Mouse (Mus musculus): ENCODE data around the gene Ankrd55. TPM values are rescaled to one million over a fixed set of nuclear protein-coding genes. Genes with fewer than 3 reads are reported as not detected.
A peak's percentile ranks its signal among the peaks of the same experiment; 100 is the strongest.
"Not testable (repeated sequence)": the region's sequence is repeated elsewhere in the genome, so short reads cannot be mapped to it uniquely, and the experiment has no call there.

Ankrd55 gene
- polyA plus RNA-seq, 1 experiment from 2014 or later = 9.2 TPM

GRCm38 (mm10) chr13:112287571-112288224 is 553 bp upstream of the Ankrd55 start:
- no peaks in the 10 kb centered on the region for H3K36me3 ChIP-seq (replicated peaks; ENCODE audit: control insufficient read depth, insufficient read depth)
- H3K9me3 ChIP-seq (ENCODE audit: control insufficient read depth, low read length) = no peaks in the 10 kb centered on the region
- H3K4me1 ChIP-seq (replicated peaks; ENCODE audit: control insufficient read depth, insufficient read depth, low read length) = peaks cover 19% of the 10 kb centered on the region
- ATAC-seq (ENCODE audit: low FRiP score) (peak; percentile 28; the same call in 1 of the 2 replicates), DNase-seq (ENCODE audit: low spot score) (peak; percentile 35)
- peak overlapping the region; percentile 54 for H3K4me2 ChIP-seq (replicated peaks)
- H3K9ac ChIP-seq = peak overlapping the region; percentile 61
- H3K27ac ChIP-seq = peak overlapping the region; percentile 89
- H3K4me3 ChIP-seq (replicated peaks; ENCODE audit: low read length) = peak overlapping the region; percentile 30; the same call in 1 of the 2 replicates
- no peaks in the 10 kb centered on the region for H3K27me3 ChIP-seq (ENCODE audit: control insufficient read depth, insufficient read depth, low read length)
- WGBS = 60% methylated on average over 6 of the region's 6 CpGs

- Histone ChIP-seq H3K9ac (peak overlapping the region; percentile 61), H3K4me1 (replicated peaks; ENCODE audit: control insufficient read depth, insufficient read depth, low read length) (peaks cover 19% of the 10 kb centered on the region), H3K27me3 (ENCODE audit: control insufficient read depth, insufficient read depth, low read length) (no peaks in the 10 kb centered on the region), H3K36me3 (replicated peaks; ENCODE audit: control insufficient read depth, insufficient read depth) (no peaks in the 10 kb centered on the region), H3K27ac (peak overlapping the region; percentile 89), H3K9me3 (ENCODE audit: control insufficient read depth, low read length) (no peaks in the 10 kb centered on the region), H3K4me2 (replicated peaks) (peak overlapping the region; percentile 54), H3K4me3 (replicated peaks; ENCODE audit: low read length) (peak overlapping the region; percentile 30)
- WGBS = 67% methylated on average over 9 of the region's 9 CpGs
- ATAC-seq (ENCODE audit: low FRiP score) = no peak
- no peak for DNase-seq (ENCODE audit: low spot score)
Measured at GRCm38 (mm10) chr13:112289338-112289737, 1.1 kb downstream of the Ankrd55 start.

GRCm38 (mm10) chr13:112289981-112290380 is 1.7 kb downstream of the Ankrd55 start:
- ATAC-seq (ENCODE audit: low FRiP score) (no peak), DNase-seq (ENCODE audit: low spot score) (no peak)
- peaks cover 19% of the 10 kb centered on the region for H3K4me1 ChIP-seq (replicated peaks; ENCODE audit: control insufficient read depth, insufficient read depth, low read length)
- peak overlapping the region; percentile 61 for H3K9ac ChIP-seq
- H3K4me3 ChIP-seq (replicated peaks; ENCODE audit: low read length) = peak overlapping the region; percentile 30
- H3K4me2 ChIP-seq (replicated peaks) = peak overlapping the region; percentile 54
- WGBS = 57% methylated on average over 4 of the region's 4 CpGs
- H3K9me3 ChIP-seq (ENCODE audit: control insufficient read depth, low read length) = no peaks in the 10 kb centered on the region
- H3K36me3 ChIP-seq (replicated peaks; ENCODE audit: control insufficient read depth, insufficient read depth) = no peaks in the 10 kb centered on the region
- H3K27ac ChIP-seq = peak overlapping the region; percentile 89
- no peaks in the 10 kb centered on the region for H3K27me3 ChIP-seq (ENCODE audit: control insufficient read depth, insufficient read depth, low read length)

GRCm38 (mm10) chr13:112292489-112292888 is 4.2 kb downstream of the Ankrd55 start:
- no peak overlapping the region for H3K4me2 ChIP-seq (replicated peaks)
- WGBS = 65% methylated on average over 4 of the region's 4 CpGs
- H3K4me3 ChIP-seq (replicated peaks; ENCODE audit: low read length) = no peak overlapping the region
- H3K9ac ChIP-seq = no peak overlapping the region
- no peaks in the 10 kb centered on the region for H3K9me3 ChIP-seq (ENCODE audit: control insufficient read depth, low read length)
- peaks cover 19% of the 10 kb centered on the region for H3K4me1 ChIP-seq (replicated peaks; ENCODE audit: control insufficient read depth, insufficient read depth, low read length)
- DNase-seq (ENCODE audit: low spot score) = no peak
- no peak for ATAC-seq (ENCODE audit: low FRiP score)
- no peaks in the 10 kb centered on the region for H3K36me3 ChIP-seq (replicated peaks; ENCODE audit: control insufficient read depth, insufficient read depth)
- H3K27ac ChIP-seq = no peak overlapping the region
- H3K27me3 ChIP-seq (ENCODE audit: control insufficient read depth, insufficient read depth, low read length) = no peaks in the 10 kb centered on the region

DNA sequence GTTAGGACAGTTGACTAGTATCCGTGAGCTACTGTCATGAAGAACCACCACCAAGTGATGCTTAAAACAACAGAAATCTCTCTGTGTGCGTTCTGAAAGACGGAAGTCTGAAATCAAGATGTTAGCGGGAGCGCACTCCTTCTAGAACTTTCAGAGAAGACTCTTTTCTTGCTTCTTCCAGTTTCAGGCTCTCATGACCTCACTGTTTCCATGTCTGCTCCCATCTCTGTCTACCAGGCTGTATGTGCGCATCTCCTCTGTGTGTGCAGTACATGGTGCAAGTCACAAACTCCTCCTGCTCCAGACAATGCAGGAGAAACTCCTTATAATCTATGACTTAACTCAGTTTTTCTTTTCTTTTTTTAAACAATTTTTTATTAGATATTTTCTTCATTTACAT is 4.8 kb downstream of the Ankrd55 start:
- DNase-seq (ENCODE audit: low spot score) = no peak
- Histone ChIP-seq H3K4me1 (replicated peaks; ENCODE audit: control insufficient read depth, insufficient read depth, low read length) (peaks cover 13% of the 10 kb centered on the region; the same call in 1 of the 2 replicates), H3K27ac (no peak overlapping the region), H3K36me3 (replicated peaks; ENCODE audit: control insufficient read depth, insufficient read depth) (no peaks in the 10 kb centered on the region), H3K4me2 (replicated peaks) (no peak overlapping the region), H3K9me3 (ENCODE audit: control insufficient read depth, low read length) (no peaks in the 10 kb centered on the region), H3K9ac (no peak overlapping the region), H3K27me3 (ENCODE audit: control insufficient read depth, insufficient read depth, low read length) (no peaks in the 10 kb centered on the region), H3K4me3 (replicated peaks; ENCODE audit: low read length) (no peak overlapping the region)
- ATAC-seq (ENCODE audit: low FRiP score) = no peak
- 96% methylated on average over 6 of the region's 6 CpGs for WGBS

GRCm38 (mm10) chr13:112294446-112294845 is 6.2 kb downstream of the Ankrd55 start:
- ATAC-seq (ENCODE audit: low FRiP score) = no peak
- 0 out of 2 replicates have a peak, but pooled peaks cover 10% of the 10 kb centered on the region for H3K4me1 ChIP-seq (replicated peaks; ENCODE audit: control insufficient read depth, insufficient read depth, low read length)
- H3K9me3 ChIP-seq (ENCODE audit: control insufficient read depth, low read length) = no peaks in the 10 kb centered on the region
- DNase-seq (ENCODE audit: low spot score) = no peak
- H3K27me3 ChIP-seq (ENCODE audit: control insufficient read depth, insufficient read depth, low read length) = no peaks in the 10 kb centered on the region
- no peak overlapping the region for H3K4me3 ChIP-seq (replicated peaks; ENCODE audit: low read length)
- H3K36me3 ChIP-seq (replicated peaks; ENCODE audit: control insufficient read depth, insufficient read depth) = no peaks in the 10 kb centered on the region
- H3K4me2 ChIP-seq (replicated peaks) = no peak overlapping the region
- WGBS = 94% methylated on average over 6 of the region's 6 CpGs
- no peak overlapping the region for H3K27ac ChIP-seq
- H3K9ac ChIP-seq = no peak overlapping the region

GRCm38 (mm10) chr13:112297781-112298180 is 9.5 kb downstream of the Ankrd55 start:
- Histone ChIP-seq H3K4me3 (replicated peaks; ENCODE audit: low read length) (no peak overlapping the region), H3K9me3 (ENCODE audit: control insufficient read depth, low read length) (no peaks in the 10 kb centered on the region), H3K27ac (no peak overlapping the region), H3K27me3 (ENCODE audit: control insufficient read depth, insufficient read depth, low read length) (no peaks in the 10 kb centered on the region), H3K4me2 (replicated peaks) (no peak overlapping the region), H3K4me1 (replicated peaks; ENCODE audit: control insufficient read depth, insufficient read depth, low read length) (no peaks in the 10 kb centered on the region), H3K36me3 (replicated peaks; ENCODE audit: control insufficient read depth, insufficient read depth) (no peaks in the 10 kb centered on the region), H3K9ac (no peak overlapping the region)
- DNase-seq (ENCODE audit: low spot score) (no peak), ATAC-seq (ENCODE audit: low FRiP score) (no peak)
- WGBS = 92% methylated on average over 6 of the region's 6 CpGs

DNA sequence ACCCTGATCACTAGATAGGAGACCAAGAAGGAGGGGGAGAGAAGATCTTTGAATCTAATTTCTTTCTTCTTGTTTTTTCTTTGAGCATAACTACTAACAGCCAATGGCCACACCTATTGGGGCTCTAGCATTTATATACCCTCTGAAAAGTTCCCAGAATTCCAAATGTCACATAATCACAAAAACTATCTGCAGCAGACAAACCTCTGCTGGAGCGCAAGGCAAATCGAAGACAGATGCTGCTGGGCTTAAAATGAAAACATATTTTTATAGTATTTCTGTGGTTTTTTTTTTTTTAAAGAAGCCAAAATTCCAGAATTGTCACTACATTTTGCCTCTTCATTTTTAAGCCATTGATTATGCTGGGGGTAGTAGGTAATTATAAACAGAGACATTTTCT is 15.2 kb downstream of the Ankrd55 start:
- H3K9me3 ChIP-seq (ENCODE audit: control insufficient read depth, low read length) = no peaks in the 10 kb centered on the region
- no peaks in the 10 kb centered on the region for H3K36me3 ChIP-seq (replicated peaks; ENCODE audit: control insufficient read depth, insufficient read depth)
- ATAC-seq (ENCODE audit: low FRiP score) = no peak
- H3K4me2 ChIP-seq (replicated peaks) = no peak overlapping the region
- H3K9ac ChIP-seq = no peak overlapping the region
- no peak overlapping the region for H3K27ac ChIP-seq
- 96% methylated on average over 2 of the region's 2 CpGs for WGBS
- DNase-seq (ENCODE audit: low spot score) = no peak
- no peak overlapping the region for H3K4me3 ChIP-seq (replicated peaks; ENCODE audit: low read length)
- H3K4me1 ChIP-seq (replicated peaks; ENCODE audit: control insufficient read depth, insufficient read depth, low read length) = no peaks in the 10 kb centered on the region
- H3K27me3 ChIP-seq (ENCODE audit: control insufficient read depth, insufficient read depth, low read length) = no peaks in the 10 kb centered on the region

- 11% methylated on average over 1 of the region's 1 CpGs for WGBS
- H3K27ac ChIP-seq = no peak overlapping the region
- no peaks in the 10 kb centered on the region for H3K36me3 ChIP-seq (replicated peaks; ENCODE audit: control insufficient read depth, insufficient read depth)
- H3K4me2 ChIP-seq (replicated peaks) = no peak overlapping the region
- H3K4me3 ChIP-seq (replicated peaks; ENCODE audit: low read length) = no peak overlapping the region
- ATAC-seq (ENCODE audit: low FRiP score) (no peak), DNase-seq (ENCODE audit: low spot score) (peak; percentile 41)
- H3K9me3 ChIP-seq (ENCODE audit: control insufficient read depth, low read length) = no peaks in the 10 kb centered on the region
- H3K9ac ChIP-seq = no peak overlapping the region
- no peaks in the 10 kb centered on the region for H3K4me1 ChIP-seq (replicated peaks; ENCODE audit: control insufficient read depth, insufficient read depth, low read length)
- no peaks in the 10 kb centered on the region for H3K27me3 ChIP-seq (ENCODE audit: control insufficient read depth, insufficient read depth, low read length)
Measured at GRCm38 (mm10) chr13:112308672-112309071, 20.4 kb downstream of the Ankrd55 start.

- not testable (repeated sequence) for DNase-seq (ENCODE audit: low spot score); H3K4me1 ChIP-seq (replicated peaks; ENCODE audit: control insufficient read depth, insufficient read depth, low read length); H3K4me3 ChIP-seq (replicated peaks; ENCODE audit: low read length); H3K27me3 ChIP-seq (ENCODE audit: control insufficient read depth, insufficient read depth, low read length); H3K36me3 ChIP-seq (replicated peaks; ENCODE audit: control insufficient read depth, insufficient read depth); H3K27ac ChIP-seq; ATAC-seq (ENCODE audit: low FRiP score); H3K9me3 ChIP-seq (ENCODE audit: control insufficient read depth, low read length); H3K9ac ChIP-seq; H3K4me2 ChIP-seq (replicated peaks)
- 78% methylated on average over 3 of the region's 3 CpGs for WGBS
Measured at GRCm38 (mm10) chr13:112311611-112312010, 23.4 kb downstream of the Ankrd55 start.
